Mouse (Mus musculus): ENCODE results near the gene Sost.
"Not testable (repeated sequence)": the region's sequence is repeated elsewhere in the genome, so short reads cannot be mapped to it uniquely, and the experiment has no call there.

GRCm38 (mm10) chr11:101985450-101985849 lies 18.6 kb upstream of the Sost start:
- not testable (repeated sequence) for TF ChIP-seq CTCF (IDR thresholded peaks at IDR 0.05; ENCODE audit: low read depth); EP300 (optimal IDR thresholded peaks at IDR 0.05)

Data from stomach, postnatal 0 days (tissue).